Mouse (Mus musculus) gastrocnemius, adult 18-20 months (tissue): ENCODE measurements around the gene Myh6. TPM values are rescaled to one million over a fixed set of nuclear protein-coding genes. Genes with fewer than 3 reads are reported as not detected.
"Not testable (repeated sequence)": the region's sequence is repeated elsewhere in the genome, so short reads cannot be mapped to it uniquely, and the experiment has no call there.

Source experiments
- DNase-seq: peaks from one replicate; pipeline ENCODE4 v3.0.0; 2021; ENCODE audit warnings: low spot score
- total RNA-seq, 2 experiments: library from RNA; stranded (reverse); gene quantifications; 2 replicates each; pipeline ENCODE4 v1.2.3; 2021

The Myh6 gene
- total RNA-seq, 2 experiments from 2014 or later = 174 to 189 TPM

DNA sequence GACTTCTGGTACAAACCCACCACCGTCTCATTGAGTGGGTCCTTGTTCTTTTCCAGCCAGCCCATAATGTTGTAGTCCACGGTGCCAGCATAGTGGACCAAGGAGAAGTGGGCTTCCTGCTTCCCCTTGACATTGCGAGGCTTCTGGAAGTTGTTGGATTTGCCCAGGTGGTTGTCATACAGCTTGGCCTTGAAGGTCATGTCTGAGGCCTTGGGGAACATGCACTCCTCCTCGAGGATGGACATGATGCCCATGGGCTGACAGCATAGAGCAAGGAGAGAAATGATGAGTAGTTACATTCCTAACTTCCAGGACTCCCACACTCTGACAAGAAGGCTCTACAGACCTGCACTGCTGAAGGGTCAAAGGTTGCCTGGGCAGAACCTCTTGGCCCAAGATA, 8.2 kb downstream of the Myh6 start:
- no peak for DNase-seq

- no peak for DNase-seq
These were observed 10.2 kb downstream of the Myh6 start for GRCm38 (mm10) chr14:54956533-54956932.

DNA sequence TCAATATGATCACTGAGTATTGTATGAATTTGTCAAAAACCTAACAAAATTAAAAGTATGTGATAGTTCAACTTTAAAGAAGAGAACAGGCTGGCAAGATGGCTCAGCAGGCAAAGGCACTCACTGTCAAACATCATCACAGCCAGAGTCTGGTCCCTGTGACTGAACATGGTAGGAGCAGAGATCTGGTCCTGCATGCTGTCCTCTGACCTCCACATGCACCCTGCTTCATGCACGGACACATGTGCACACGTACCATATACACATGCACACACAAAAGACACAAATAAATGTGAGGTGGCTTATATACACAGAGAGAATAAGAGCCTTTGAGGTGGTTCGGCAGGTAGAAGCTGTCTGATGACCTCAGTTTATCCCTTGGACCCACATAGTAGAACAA, 11.2 kb downstream of the Myh6 start:
- DNase-seq = no peak

DNA sequence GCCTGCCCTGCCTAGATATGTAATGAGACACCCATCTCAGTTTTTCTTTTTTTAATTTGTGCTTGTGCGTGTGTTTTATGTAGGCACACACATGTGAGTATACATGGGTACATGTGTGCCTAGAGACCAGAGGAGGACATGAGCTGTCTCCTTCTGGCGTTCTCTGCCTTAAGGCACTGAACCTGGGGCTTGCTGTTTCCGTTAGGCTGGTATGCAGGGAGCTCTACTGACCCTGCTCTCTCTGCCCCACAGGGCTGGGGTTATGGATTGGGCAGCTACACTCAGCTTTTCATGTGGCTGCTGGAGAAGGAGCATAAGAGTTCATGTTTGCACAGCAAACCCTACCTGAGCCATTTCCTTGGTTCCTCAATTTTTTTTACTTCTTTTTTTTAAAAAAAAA, 12.3 kb downstream of the Myh6 start:
- DNase-seq = no peak

DNA sequence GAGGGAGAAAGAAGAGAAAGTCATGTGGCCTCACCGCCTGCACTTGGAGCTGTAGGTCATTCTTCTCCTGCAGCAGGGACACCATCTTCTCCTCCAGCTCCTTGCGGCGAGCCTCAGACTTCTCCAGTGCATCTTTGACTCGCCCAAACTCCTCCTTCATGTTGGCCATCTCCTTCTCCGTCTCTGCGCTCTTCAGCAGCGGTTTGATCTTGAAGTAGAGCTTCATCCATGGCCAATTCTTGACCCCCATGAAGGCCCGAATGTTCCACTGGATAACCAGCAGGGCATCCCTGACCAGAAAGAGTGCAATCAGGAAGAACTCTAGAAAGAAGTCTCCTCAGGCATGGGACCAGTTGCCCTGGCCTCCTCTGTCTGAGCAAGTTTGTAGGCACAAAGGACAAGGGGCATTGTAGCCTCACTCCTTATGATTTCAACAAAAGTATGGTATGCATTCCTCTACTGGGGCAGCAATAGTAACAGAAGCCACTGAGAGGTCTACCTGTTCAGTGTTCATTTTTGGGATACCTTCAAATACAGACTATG, 13.0 kb downstream of the Myh6 start:
- no peak for DNase-seq

DNA sequence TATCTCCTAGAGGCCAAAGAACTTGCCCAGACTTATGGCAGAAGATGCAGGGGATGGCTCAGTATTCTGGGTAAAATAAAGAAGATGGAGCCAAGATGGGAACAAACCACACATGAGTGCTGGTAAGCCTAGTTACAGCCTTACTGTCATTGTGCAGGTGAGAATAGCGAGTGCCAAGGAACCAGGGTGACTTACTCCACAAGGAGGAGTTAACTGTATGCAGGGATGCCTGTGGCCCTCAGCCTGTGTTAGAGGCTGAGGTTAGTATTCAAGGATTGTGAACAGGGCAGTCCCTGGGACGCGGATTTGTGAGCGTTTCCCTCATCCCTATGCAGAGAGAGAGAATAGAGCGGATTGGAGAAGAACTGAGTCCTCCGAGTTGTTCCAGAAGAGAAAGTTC, 15.1 kb downstream of the Myh6 start:
- no peak for DNase-seq

GRCm38 (mm10) chr14:54950493-54950892, 16.2 kb downstream of the Myh6 start:
- no peak for DNase-seq

GRCm38 (mm10) chr14:54948781-54949180, 17.9 kb downstream of the Myh6 start:
- no peak for DNase-seq

GRCm38 (mm10) chr14:54947008-54947407, 19.7 kb downstream of the Myh6 start:
- DNase-seq = not testable (repeated sequence)

GRCm38 (mm10) chr14:54945975-54946704, 20.6 kb downstream of the Myh6 start:
- DNase-seq = no peak

GRCm38 (mm10) chr14:54944939-54945338, 21.8 kb downstream of the Myh6 start:
- DNase-seq = no peak

GRCm38 (mm10) chr14:54943971-54944370, 22.8 kb downstream of the Myh6 start:
- DNase-seq = no peak

- no peak for DNase-seq
These were observed 24.2 kb downstream of the Myh6 start for GRCm38 (mm10) chr14:54942479-54942878.

DNA sequence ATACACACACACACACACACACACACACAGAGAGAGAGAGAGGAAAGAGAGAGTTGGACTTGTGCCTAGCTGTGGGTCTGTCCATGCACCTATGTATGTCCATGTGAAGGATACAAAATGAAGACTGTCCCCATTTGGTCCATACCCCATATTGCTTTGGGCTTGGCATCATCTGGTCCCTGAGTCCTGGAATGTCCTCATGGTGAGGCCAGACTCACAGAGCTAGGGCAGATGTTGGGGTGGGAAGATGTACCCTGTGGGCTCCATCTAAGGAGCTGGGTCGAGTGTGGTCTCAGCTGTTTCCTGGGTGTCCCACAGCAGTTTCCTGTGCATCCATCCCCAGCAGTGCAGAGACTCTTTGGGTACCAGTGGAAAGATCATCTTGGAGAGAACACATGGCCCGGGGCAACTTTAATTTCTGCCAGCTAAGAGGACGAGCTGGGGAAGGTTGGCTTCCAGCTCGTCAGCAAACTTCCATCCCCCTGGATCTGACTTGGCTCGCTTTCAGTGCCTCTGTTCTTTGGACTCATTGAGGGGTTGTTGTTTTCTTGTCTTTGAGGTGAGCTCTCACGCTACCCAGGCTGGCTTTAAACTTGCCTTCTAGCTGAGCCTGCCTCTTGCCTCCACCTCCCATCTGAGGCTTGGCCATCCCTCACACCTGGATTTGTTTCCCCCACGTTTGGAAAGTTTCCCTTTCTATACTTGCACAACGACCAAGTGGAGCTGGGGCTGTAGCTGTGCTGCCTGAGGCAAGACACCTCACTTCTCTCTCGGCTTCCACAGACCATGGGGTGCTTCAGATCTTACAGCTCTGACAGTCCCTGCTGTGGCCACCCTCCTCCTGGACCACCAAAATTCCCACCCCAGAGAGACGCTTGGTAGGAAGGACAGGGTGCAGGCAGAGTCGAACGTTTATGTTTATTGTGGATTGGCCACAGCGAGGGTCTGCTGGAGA, 25.4 kb downstream of the Myh6 start:
- DNase-seq = no peak

DNA sequence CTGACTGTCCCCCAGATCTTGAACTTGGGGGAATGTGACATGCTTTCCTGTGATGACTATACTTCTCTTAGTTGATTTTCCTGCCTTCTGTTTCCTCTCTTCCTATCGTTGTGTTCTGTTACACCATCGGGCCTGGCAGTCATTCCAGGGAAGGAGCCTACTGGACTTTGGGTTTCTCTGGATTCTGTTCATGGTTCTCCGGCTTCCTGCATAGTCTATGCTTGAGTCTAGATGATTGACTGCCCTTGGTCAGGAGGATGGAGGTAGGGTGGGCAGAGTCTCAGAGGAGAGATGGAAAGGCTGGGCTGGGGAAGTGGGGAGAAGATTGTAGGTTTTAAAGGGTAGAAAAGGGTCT, 26.6 kb downstream of the Myh6 start:
- no peak for DNase-seq

DNA sequence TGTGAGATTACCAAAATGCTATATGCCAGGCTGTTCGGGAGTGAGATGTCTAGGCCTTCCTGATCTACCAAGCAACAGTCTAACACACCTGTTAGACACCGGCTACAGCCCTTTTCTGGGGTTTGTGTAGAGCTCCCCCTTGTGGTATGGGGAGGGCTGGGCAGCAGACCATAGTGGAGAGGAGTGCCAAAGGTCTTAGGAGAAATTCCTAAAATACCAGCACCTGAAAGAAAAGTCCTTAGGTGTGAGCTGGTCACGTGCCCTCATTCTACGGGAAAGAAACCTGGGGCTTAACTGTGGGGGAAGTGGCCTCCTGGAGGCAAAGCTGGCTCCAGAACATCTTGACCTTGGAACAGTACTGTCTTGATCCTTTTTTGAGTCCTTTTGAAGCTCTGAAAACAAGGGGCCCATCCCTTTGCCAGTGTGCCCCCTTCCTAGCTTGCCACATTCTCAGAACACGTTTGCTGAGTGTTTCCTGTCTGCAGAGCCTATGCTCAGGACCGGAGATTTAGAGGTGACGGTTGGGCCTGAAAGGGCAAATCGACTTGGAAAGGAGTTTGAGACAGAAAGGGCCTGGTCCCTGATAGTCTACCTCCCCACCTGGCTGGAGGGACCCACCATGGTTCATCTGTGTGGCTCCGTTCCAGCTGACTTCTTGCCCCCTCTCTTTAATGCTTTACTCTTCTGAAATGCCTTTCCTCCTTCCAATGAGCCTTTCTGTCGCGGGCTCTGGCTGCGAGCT, 27.1 kb downstream of the Myh6 start:
- peak; percentile 67 for DNase-seq

DNA sequence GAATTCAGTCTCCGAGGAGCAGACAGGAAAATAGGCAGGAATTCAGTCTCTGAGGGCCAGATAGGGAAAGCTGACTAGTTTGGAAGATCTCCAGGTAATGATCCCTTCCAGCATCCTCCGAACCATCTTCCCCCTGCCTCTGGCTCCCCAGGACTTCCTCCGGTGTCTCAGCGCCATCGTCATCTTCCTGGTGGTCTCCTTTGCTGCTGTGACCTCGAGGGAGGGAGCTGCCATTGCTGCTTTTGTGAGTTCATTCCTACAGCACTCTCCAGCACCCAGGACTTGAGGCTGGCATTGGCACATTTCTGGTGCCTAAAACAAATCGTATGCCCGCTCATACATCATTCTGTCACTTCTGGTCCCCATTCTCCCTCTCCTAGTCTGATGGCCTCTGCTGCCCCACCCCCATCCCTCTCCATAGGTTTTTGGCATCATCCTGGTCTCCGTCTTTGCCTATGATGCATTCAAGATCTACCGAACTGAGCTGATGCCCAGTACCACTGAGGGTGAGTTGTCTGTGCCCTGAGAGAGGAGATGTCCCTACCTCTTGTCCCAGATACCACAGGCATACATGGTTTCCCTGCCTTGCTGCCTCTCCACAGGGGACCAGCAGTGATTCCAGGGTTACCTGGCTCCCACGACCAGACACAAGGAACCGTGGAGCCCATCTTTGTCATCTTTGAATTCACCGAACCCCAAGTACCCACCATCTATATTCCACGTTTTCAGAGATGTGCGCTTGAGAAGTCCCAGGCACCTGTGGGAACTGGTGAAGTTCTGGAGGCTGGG, 28.1 kb downstream of the Myh6 start:
- no peak for DNase-seq

- no peak for DNase-seq
These were observed 29.2 kb downstream of the Myh6 start for GRCm38 (mm10) chr14:54937361-54938182.

DNA sequence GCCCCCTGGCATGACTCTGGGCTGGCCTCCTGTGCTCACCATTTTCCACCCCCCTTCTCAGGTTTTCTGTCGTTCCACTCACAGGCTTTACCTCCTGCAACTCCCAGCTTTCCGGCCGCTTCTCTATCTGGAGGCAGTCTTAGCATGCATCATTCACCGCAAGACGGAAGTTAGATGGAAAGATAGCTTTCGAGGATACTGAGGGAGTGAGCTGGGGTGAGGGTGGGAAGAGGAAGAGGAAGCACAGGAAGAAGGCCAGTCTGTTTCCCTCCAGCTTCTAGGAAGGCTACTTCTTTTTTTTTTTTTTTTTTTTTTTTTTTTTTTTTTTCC, 29.9 kb downstream of the Myh6 start:
- no peak for DNase-seq
